Mouse (Mus musculus): Measurements from ENCODE around the gene Gm45618.
"Not testable (repeated sequence)": the region's sequence is repeated elsewhere in the genome, so short reads cannot be mapped to it uniquely, and the experiment has no call there.

Gene Gm45618

DNA sequence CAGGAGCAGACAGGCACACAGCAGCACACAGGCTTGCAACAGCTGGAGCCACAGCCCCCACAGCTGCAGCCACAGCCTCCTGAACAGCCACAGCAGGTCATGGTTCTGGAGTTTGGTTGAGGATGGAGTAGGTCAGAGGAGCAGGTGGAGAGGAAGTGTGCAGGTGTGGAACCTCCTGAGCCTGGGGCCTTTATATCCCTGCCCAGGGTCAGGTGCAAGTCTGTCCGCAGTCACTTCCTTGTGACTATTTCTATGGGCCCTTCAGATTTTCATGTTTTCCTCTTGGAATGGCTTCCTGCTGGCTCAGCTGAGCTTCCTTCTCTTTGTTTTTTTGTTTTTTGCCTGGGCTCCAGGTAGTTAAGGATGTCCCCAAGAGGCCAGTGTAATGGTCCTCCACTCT is at the start of gene Gm45618:
Gene Gm45618 (minus strand): TSS at position 101 of the 400 bp plus-strand sequence.
- not testable (repeated sequence) for DNase-seq (ENCODE audit: low spot score)

- DNase-seq (ENCODE audit: low spot score), result peak; percentile 80
Measured at GRCm38 (mm10) chr7:142169836-142170235, 49.3 kb upstream of the Gm45618 start.

GRCm38 (mm10) chr7:142165639-142166038 is 45.1 kb upstream of the Gm45618 start, which contains the start of gene Gm4553:
Gene Gm4553 (minus strand): TSS chr7:142165739.
- not testable (repeated sequence) for DNase-seq (ENCODE audit: low spot score)

- no peak for DNase-seq (ENCODE audit: low spot score)
Measured at GRCm38 (mm10) chr7:142159366-142159765, 38.8 kb upstream of the Gm45618 start.

DNA sequence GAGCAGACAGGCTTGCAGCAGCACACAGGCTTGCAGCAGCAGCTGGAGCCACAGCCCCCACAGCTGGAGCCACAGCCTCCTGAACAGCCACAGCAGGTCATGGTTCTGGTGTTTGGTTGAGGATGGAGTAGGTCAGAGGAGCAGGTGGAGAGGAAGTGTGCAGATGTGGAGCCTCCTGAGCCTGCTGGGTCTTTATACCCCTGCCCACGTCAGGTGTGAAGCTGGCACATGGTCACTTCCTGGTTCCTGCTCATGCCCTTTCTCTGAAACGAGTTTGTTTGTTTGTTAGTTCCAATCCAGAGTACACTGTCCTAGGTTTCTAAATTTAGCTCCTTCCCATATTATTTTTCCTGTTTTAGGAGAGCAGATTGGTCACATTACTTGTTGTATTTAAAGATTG is 36.5 kb upstream of the Gm45618 start, which contains the start of gene Gm29735:
Gene Gm29735 (minus strand): TSS at position 101 of the 400 bp plus-strand sequence.
- not testable (repeated sequence) for DNase-seq (ENCODE audit: low spot score)

- no peak for DNase-seq (ENCODE audit: low spot score)
Measured at GRCm38 (mm10) chr7:142155308-142155707, 34.8 kb upstream of the Gm45618 start.

GRCm38 (mm10) chr7:142152191-142152590 is 31.7 kb upstream of the Gm45618 start:
- DNase-seq (ENCODE audit: low spot score), result no peak

GRCm38 (mm10) chr7:142148633-142149032 is 28.1 kb upstream of the Gm45618 start:
- DNase-seq (ENCODE audit: low spot score), result no peak

DNA sequence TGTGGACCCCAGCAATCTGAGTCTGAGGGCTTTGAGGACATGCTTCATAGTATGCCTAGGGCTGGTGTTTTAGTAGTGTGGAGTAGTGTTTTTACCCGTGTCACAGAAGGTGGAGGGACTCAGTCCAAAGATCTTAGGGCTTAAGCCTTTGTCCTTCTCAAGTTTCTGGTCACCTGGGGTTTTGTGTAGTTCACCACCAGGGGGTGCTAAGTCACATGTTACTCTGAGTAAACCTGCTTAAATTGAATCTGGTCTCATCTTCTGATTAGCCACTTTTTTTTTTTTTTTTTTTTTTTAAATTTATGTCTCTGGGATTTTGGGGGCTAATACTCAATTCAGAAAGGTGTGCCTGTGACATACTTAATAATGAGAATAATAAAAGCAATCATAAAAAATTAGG is 25.5 kb upstream of the Gm45618 start:
- DNase-seq (ENCODE audit: low spot score), result peak; percentile 84

GRCm38 (mm10) chr7:142145413-142145940 is 24.9 kb upstream of the Gm45618 start:
- peak; percentile 4 for DNase-seq (ENCODE audit: low spot score)

GRCm38 (mm10) chr7:142144507-142144906 is 24.0 kb upstream of the Gm45618 start, which contains the start of gene Gm45337:
Gene Gm45337 (minus strand): TSS chr7:142144607.
- no peak for DNase-seq (ENCODE audit: low spot score)

DNA sequence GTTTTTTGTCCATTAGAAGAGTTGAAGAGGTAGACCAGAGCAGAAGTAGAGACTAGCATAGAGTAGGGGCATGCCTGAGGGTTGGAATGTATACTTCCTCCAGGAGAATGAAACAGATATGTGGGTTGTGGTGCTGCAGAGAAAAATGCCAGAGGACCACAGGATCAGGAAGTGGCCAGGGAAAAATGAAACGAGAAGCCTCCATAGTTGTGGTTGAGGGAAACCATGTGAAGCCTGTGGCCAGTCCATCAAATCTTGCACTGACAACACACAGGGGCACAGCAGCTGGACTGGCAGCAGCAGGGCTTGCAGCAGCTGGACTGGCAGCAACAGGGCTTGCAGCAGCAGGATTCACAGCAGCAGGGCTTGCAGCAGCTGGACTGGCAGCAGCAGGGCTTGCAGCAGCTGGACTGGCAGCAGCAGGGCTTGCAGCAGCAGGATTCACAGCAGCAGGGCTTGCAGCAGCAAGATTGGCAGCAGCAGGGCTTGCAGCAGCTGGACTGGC is 23.0 kb upstream of the Gm45618 start:
- DNase-seq (ENCODE audit: low spot score), result not testable (repeated sequence)

DNA sequence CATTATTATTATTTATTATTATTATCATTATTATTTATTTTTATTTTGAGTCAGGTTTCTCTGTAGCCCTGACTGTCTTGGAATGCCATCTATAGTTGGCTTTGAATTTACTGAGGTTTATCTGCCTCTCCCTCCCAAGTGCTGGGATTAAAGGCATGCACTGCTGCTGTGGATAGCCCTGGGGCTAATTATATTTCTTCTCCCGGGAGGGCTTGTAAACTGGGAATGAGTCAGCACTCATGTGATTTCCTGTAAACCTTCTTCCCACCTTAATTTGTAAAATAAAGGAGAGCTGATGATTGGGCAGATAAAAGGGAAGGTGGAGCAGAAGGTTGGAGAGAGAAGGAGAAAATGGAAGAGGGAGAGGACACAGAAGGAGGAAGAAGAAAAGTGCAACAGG is 20.2 kb upstream of the Gm45618 start:
- DNase-seq (ENCODE audit: low spot score), result no peak

- DNase-seq (ENCODE audit: low spot score), result not testable (repeated sequence)
Measured at GRCm38 (mm10) chr7:142135934-142136333, 15.4 kb upstream of the Gm45618 start, which contains the start of gene Gm39115. Gene Gm39115 (minus strand): TSS chr7:142136034.

DNA sequence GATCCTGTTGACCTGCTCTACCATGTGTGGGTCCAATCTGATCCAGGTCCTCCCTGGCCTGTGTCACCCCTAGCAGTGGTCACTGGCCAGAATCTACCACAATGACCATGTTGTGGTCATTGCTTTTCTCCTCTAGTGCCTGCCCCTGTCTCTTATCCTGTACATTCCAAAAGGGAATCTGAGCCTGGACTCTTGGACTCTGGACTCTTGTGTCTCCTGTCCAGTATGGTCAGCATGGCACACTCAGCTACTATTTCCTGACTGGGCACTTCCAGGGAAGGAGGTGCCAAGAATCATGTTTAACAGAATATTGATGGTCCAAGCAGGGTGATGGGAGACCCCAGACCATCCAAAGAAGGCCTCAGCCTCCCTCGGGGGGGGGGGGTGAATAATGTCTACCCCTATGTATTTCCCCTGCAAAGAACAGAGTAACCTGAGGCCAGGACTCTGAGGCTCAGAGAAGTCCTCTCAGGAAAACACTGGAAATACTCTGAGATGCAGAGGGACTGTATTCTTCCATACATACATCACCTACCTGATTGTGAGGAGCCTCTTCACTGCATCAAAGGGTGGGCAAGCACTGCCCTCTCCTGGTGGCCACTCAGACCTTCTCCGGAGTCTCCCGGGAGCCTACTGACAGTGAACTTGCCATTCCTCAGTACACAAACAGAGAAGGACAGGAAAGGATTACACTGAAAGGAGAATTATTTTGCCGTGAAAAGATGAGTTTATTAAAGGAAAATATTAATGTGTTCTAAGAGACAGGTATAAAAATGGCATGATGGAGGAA is 13.9 kb upstream of the Gm45618 start:
- peak; percentile 40 for DNase-seq (ENCODE audit: low spot score)

GRCm38 (mm10) chr7:142128843-142129242 is 8.3 kb upstream of the Gm45618 start:
- no peak for DNase-seq (ENCODE audit: low spot score)

GRCm38 (mm10) chr7:142119632-142120031 is 897 bp downstream of the Gm45618 start:
- peak; percentile 40 for DNase-seq (ENCODE audit: low spot score)

DNA sequence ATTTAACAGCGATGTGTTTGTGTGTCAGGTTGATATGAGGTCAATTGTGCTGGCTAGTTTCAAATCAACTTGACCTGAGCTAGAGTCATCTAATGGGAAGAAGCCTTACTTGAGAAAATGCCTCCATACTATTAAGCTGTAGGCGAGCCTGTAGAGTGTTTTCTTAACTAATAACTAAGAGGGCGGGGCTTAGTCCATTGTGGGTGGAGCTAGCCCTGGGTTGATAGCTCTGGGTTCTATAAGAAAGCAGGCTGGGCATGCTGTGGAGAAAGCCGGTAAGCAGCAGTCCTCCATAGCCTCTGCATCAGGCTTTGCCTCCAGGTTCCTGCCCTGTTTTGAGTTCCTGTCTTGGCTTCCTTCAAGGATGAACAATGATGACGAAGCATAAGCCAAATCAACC is 15.8 kb downstream of the Gm45618 start:
- no peak for DNase-seq (ENCODE audit: low spot score)

DNA sequence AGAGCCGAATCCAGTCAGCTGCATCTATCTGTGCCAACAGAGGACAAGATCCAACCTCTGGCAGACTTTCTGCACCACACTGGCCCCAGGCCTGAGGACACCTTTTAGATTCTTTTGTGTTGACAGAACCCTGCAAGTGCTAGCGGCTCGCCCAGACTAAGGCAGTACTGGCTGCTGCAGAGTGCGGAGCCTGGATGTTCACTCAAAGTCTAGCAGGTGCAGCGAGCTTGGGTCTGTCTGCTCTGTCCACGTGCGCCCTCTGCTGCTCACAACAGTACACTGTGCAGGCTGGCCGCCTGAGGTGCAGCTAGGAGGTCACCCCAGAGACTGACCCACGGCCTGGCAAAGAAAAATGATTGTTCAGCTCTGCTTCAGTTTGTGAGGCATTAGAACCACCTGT is 22.8 kb downstream of the Gm45618 start:
- DNase-seq (ENCODE audit: low spot score), result peak; percentile 86

- no peak for DNase-seq (ENCODE audit: low spot score)
Measured at GRCm38 (mm10) chr7:142096701-142097100, 23.8 kb downstream of the Gm45618 start.

- peak; percentile 91 for DNase-seq (ENCODE audit: low spot score)
Measured at GRCm38 (mm10) chr7:142095183-142095931, 25.2 kb downstream of the Gm45618 start, which contains the start of gene Dusp8. Gene Dusp8 (minus strand): TSS chr7:142095843.

Measured in embryo, embryonic 10.5 days (tissue).